Mouse (Mus musculus) cerebellum, adult 9-11 months (tissue): ENCODE data around the gene Actr2.
"Not testable (repeated sequence)": the region's sequence is repeated elsewhere in the genome, so short reads cannot be mapped to it uniquely, and the experiment has no call there.

Experiments
- DNase-seq: peaks from one replicate; pipeline ENCODE4 v3.0.0; 2022

The Actr2 gene

DNA sequence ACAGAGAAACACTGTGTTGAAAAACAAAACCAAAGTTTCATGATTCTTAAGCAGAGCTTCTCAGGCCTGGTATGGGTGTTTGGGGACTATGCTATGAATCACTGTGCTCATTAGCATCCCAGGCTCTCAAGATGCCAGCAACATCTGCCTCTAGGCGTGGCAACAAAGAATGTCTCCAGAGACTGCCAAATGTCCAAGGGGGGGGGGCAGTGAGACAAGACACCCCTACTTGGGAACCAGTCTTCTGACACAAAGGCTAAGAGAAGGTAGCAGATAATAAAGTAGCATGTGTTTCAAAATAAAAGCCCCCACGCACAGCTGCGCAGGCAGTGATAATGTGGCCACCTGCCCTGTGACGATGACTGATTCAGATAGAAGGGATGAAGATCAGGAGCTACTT lies 69.5 kb downstream of the Actr2 start:
- no peak for DNase-seq

DNA sequence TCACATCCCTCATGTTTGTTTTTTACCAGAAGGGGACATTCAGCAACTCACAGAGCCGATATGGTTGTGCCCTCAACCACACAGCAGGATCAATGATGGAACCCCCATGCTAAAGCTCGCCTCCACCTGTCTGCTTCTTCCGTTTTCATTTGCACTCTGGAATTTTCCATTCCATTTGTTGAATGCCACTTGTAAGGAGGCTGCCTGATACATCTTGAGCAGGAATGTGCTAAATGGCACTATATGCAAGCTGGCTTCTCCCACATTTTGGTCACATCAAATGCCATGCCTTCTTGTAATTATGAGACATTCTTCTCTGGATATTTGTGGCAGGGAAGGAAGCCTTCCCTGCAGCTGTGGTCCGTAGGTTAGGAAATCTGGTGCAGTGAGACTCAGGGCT lies 70.6 kb downstream of the Actr2 start:
- no peak for DNase-seq

GRCm38 (mm10) chr11:20041164-20041920 lies 71.4 kb downstream of the Actr2 start:
- no peak for DNase-seq

GRCm38 (mm10) chr11:20038723-20039122 lies 74.0 kb downstream of the Actr2 start:
- DNase-seq = peak; percentile 68

GRCm38 (mm10) chr11:20037739-20038138 lies 75.0 kb downstream of the Actr2 start:
- DNase-seq = no peak

DNA sequence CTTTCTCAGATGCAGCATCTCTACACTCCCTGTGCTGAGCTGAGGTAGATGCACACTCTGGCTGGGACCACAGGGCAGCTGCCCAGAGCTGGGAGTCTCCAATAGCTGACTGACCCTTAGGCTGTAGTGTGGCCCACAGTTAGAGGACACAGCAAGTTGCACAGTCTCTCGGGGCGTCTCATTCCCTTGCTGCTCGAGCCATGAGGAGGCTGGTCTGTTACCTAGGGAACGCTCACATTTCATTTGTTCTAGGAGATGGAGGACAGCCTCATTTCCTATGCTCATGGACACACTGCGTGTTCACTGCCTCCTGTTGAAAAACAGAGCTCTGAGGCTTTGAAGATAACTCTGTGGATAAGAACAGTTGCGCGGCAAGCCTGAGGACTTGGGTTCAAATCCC lies 76.7 kb downstream of the Actr2 start:
- DNase-seq = no peak

DNA sequence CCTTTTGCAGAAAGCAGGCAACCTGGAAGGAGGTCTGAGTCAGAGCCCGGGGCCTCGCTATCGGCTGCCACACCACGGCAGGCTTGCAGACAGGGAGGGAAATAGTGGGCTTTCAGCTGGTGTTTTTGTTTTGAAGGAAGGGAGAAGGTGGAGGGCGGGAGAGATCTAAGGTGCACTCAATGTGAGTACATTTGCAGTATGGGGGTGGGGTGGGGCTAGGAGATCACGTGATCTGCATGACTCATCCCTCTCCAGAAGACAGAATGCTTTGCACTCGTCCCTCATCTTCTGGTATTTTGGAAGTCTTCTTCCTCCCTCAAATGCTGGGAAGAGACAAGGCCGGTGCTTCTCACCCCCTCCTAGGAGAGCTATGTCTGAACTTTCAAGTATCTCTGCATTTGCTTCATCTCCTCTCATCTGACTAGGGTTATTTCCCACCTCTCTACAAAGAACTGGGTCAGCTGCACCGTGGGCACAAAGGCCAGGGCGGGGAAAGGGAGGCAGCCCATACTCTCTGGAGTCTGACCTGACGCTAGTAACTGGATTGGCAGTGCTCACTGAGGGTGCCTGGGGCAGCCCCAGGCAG lies 77.3 kb downstream of the Actr2 start:
- no peak for DNase-seq

DNA sequence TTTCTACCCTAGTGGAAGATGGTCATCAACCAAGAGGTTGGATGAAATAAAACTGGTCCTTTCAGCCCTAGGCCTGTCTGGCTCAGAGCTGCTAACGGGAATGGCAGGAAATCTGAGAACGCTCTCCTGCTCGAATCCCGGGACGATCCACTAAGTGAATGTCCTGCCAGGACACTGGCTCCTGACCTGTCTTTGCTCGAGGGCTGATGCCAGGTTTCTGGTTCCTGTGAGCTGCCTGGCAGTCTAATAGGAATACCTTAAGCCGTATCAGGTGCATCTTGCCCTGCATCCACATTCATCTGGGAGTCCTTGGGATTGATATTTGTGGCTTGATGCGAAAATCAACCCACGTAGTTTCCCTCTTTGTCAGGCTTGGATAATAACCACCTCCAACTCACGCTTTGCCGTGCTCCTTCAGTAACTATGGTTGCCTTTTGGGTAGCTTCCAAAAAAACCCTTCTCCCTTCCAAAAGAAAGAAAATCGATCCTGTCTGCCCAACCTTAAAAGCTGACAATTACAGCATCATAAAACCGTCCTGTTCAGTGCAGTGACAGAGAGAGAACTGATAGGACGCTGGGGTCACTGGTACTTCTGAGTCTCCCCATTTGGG lies 78.3 kb downstream of the Actr2 start:
- no peak for DNase-seq

DNA sequence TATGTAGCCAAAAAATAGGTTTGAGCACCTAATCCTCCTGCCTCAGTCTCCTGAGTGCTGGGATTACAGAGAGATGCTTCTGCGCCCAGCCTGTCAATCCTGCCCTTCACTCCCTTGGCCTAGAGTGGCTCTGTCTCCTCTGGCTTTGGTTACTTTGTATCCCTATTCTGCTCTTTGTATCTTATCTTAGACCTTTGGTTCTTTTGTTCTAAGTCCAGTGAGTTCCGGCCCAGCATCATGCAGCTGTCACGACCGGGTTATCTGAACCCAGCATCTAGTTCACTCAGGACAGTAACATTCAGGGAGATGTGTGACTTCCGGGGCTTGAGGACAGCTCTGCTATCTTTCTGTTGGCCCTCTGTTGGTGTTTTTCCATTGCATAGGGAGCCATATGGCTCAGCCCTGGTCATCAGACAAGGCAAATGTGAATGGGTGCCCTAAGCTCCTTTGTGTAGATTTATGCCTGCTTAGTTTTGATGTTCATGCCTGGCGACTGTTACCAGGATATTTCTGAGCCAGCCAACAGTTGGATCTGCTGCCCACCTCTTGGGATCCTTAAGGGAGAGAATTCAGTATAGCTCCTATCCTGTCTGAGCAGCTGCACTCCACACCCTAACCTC lies 79.1 kb downstream of the Actr2 start:
- no peak for DNase-seq

GRCm38 (mm10) chr11:20031536-20031935 lies 81.2 kb downstream of the Actr2 start:
- no peak for DNase-seq

DNA sequence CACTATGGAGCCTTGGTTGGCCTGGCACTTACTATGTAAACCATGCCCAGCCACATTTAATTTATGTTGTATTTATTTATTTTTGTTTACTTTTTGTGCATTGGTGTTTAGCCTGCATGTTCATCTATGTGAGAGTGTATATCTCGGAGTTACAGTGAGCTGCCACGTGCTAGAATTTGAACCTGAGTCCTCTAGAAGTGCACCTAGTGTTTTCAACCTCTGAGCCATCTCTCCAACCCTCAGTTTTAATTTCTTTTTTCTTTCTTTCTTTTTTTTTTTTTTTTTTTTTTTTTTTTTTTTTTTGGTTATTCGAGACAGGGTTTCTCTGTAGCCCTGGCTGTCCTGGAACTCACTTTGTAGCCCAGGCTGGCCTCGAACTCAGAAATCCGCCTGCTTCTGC lies 81.7 kb downstream of the Actr2 start:
- not testable (repeated sequence) for DNase-seq

- no peak for DNase-seq
Observed at GRCm38 (mm10) chr11:20029014-20029413, 83.7 kb downstream of the Actr2 start.

DNA sequence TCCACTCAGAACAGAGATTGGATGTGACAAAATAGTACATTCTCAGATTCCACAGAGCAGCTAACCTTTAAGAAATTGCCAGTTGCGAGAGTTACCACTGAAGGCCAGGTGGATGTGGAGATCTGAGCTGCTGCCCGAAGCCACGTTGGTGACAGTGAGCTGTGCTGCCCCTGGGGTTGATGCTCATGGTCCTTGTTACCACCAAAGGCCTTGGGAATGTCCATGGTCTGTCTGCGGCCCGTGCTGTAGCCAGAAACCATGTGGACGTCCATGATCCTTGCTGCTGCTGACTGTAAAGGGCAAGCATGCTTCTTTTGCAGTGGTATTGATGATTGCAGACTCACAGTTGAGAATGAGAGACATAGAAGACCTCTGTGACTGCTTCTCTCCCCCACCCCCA lies 84.3 kb downstream of the Actr2 start:
- no peak for DNase-seq

- no peak for DNase-seq
Observed at GRCm38 (mm10) chr11:20027719-20028118, 85.0 kb downstream of the Actr2 start.

DNA sequence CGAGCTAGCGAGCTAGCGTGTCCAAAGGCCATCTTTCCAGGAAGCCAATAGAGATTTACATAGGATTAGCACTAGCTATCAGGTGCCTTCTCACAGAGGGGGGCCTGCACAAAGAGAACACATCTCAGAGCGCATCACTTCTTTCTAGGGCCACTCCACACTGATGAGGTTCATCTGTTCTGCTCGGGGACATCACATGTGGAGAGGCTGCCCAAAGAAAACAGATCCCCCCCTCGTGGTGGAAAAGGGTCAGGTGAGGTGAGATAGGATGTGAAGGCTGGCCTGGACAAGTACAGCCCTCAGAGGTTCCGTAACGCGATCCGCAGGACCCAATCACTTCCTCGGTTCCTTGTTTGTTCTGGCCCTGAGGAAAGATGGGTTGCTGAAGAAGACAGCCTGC lies 86.8 kb downstream of the Actr2 start:
- DNase-seq = no peak

- DNase-seq = no peak
Observed at GRCm38 (mm10) chr11:20022911-20023482, 89.7 kb downstream of the Actr2 start.

- DNase-seq = no peak
Observed at GRCm38 (mm10) chr11:20022462-20022861, 90.3 kb downstream of the Actr2 start.

DNA sequence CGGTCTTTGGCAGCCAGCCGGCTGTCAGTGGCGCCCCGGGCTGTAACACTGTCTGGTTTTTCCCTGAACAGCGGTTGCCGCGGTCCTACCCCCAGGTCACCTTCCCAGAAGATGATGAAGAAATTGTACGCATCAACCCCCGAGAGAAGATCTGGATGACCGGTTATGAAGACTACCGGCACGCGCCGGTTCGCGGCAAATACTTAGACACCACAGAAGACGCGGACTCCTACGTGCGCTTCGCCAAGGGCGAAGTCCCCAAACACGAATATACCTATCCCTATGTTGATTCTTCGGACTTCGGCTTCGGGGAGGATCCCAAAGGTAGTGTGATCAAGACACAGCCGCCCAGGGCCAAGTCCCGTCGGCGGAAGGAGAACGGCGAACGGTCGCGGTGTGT lies 92.0 kb downstream of the Actr2 start:
- no peak for DNase-seq

DNA sequence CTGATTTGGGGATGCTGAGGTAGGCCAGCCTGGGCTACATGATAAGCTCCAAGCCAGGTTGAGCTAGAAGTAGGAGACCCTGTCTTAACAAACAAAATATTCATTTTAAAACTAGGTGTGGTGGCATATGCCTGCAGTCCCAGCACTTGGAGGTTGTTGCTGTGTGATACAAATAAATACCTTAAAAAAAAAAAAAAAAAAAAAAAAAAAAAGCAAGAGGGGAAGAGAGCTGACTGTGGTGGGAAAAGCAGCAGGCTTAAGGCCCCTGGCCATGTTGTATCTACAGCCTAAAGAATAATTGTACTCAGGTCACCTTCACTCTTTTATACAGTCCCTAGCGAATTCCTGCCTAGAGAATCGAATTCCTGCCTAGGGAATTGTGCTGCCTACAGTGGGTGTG lies 93.8 kb downstream of the Actr2 start:
- no peak for DNase-seq

GRCm38 (mm10) chr11:20017937-20018336 lies 94.8 kb downstream of the Actr2 start:
- DNase-seq = no peak

DNA sequence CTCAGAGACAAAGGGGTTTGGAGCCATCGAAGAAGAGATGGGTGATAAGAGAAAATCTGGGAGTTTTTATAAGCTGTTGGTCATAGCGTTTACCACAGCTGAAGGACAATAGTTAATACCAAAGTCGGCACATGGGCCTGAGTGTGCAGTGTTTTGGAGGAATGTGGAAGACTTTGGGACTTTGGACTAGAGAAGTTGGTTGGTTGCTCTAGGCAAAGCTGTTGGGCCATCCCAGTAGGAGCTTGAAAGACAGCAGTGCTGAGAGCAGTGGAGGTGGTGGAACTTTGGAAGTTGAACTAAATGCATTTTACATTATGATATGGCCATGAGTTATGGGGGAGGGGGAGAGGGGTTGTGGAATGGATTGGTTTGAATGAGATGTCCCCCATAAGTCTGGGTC lies 99.3 kb downstream of the Actr2 start:
- no peak for DNase-seq
